Mouse (Mus musculus) olfactory bulb, adult 2 months (tissue): Measurements from ENCODE around the gene App. TPM values are rescaled to one million over a fixed set of nuclear protein-coding genes. Genes with fewer than 3 reads are reported as not detected.

Experiments used
- H3K27ac ChIP-seq: fragments of 200-500 bp; 2 replicates; pipeline ENCODE4 v1.5.1; 2012; ENCODE audit warnings: low read depth, low read length; ENCODE audit not compliant: insufficient read depth
- H3K4me1 ChIP-seq: fragments of 200-500 bp; 2 replicates; pipeline ENCODE4 v1.6.1; 2012; ENCODE audit warnings: low read length; ENCODE audit not compliant: control insufficient read depth, insufficient read depth
- H3K4me3 ChIP-seq: fragments of 200-500 bp; 2 replicates; pipeline ENCODE4 v1.5.1; 2012; ENCODE audit warnings: mild to moderate bottlenecking, low read depth, low read length, moderate library complexity; ENCODE audit not compliant: insufficient read depth
- CTCF ChIP-seq: fragments of 200-500 bp; IDR thresholded peaks from 2 replicates; pipeline ENCODE4 v1.5.1; 2012; ENCODE audit warnings: low read depth, mild to moderate bottlenecking, low read length, moderate library complexity; ENCODE audit not compliant: insufficient read depth
- POLR2A ChIP-seq: fragments of 200-500 bp; IDR thresholded peaks from 2 replicates; pipeline ENCODE4 v1.6.1; 2012; ENCODE audit warnings: mild to moderate bottlenecking, low read depth, low read length, moderate library complexity; ENCODE audit not compliant: insufficient read depth
- WGBS: fragments of 180-500 bp; shearing (Covaris S2); methylation state at CpG from one replicate; pipeline ENCODE4 v1.1.7; 2018; 5-methylcytosine and 5-hydroxymethylcytosine counted together
- polyA plus RNA-seq: library from polyadenylated mRNA; stranded (reverse); fragments of >200 nt; gene quantifications from 2 replicates; pipeline ENCODE4 v1.2.4, GENCODE M21; 2012; ENCODE audit warnings: low replicate concordance; ENCODE audit not compliant: missing spikeins, insufficient read depth, insufficient read length

Gene App
- polyA plus RNA-seq, 1 experiment: 247 TPM

DNA sequence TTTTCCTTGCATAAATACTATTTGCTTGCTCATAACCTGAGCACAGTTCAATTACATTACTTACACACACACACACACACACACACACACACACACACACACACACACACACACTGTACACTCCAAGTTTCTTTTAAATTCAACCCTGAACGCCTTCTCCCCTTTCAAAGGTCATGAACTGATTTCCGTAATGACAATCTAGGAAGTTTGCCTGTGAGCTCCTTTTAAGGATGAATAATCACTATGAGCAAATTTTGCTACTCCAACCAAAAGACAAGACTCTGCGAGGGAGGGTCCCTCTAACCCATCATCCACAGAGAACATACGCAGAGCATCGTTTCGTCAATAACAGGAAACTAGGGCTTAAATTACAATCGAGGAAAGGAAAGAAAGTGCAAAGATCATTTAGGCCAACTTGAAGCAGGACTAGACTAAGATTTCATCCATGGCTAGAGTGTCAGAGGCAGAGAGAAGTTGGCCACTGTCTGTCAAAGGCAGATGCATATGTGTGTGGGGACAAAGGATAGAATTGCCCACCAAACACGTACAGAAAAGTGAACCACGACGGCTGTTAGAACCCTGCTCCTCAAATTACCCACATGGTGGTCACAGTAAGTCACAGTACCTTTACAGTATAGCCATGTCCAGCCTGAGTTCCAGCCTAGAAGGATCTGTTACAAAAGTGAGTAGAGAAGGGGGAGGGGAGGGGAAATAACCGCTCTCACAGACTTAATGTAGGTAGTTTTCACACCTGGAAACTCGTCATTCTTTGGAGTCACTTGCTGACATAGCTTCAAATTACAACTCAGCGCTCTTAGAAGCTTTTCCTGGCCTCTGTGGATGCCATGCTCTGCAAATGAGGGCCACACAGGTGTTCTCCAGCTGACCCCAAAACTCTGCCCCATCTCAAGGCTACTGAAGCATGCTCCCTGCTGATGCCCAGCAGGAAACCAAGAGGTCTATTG, 44.6 kb downstream of the App start:
- peaks cover 13% of the 10 kb centered on the region for H3K4me1 ChIP-seq
- H3K27ac ChIP-seq: no peak overlapping the region
- 54% methylated on average over 13 of the region's 13 CpGs for WGBS
- no peak overlapping the region for H3K4me3 ChIP-seq
- TF ChIP-seq POLR2A (no peak), CTCF (no peak)

DNA sequence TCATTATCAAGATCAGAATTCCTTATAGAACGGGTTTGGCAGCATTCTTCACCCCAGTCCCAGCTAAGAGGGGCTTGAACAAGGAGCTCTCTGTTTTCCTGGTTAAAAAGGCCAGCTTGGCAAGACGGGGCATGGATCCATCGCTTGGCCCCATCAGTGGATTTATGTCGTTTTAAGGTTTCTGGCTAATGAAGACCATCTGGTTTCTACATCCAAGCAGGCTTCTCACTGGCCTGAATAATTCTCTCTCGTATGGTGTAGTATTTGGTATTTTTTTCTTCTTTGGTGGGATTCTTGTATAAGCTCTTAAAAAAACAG, 45.3 kb downstream of the App start:
- no peak overlapping the region for H3K4me3 ChIP-seq
- H3K27ac ChIP-seq: no peak overlapping the region
- H3K4me1 ChIP-seq: peaks cover 11% of the 10 kb centered on the region
- 47% methylated on average over 5 of the region's 5 CpGs for WGBS
- no peak for TF ChIP-seq POLR2A

DNA sequence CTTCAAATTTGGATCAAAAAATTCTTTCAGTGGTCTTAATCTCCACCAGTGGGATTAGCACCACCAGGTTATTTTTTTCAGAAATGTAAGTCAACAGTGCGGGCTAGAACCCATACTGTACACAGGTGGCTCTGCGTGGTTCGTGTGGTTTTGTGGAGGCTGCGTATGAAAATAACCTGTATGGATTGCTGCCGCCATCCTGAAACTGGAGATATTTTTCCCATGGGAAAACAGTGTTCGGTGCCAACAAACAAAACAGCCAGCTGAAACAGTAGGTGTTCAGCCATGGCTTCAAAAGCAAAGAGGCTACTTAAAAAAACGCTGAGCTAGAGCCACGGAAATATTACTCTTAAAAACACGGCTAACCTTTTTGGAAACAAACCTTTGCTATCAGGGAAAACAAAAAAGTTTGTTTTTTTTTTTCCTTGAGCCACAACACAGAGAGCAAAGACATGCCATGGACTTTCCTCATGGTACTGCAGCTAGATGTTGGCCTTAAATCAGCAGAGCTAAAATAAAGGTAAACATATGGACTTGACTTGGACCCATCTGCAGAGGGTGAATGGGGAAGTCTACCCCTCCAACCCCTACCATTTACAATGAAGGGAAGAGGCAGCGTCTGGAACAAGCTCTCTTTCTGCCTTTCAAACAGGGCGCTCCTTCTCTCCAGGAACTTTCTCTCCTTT, 45.8 kb downstream of the App start:
- peaks cover 11% of the 10 kb centered on the region for H3K4me1 ChIP-seq

DNA sequence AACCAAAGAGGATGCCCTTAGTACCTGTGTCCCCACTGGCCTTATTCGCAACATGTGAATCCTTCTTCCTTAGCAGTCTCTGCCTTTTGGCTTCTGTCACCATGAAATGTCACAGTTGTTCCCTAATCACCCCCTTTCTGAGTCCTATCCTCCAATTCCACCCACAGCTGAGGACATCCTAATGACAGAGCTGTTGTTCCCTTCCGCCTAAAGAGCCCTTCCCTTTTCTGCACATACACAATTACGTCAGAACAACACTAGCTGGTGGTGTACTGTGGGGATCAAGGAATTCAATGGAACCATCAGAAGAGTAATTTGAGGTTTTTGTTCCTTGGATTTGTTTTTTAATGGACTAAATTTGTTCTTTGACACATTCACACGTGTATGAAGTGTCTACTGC, 48.9 kb downstream of the App start:
- TF ChIP-seq POLR2A (no peak), CTCF (no peak)
- 37% methylated on average over 4 of the region's 4 CpGs for WGBS
- peaks cover 13% of the 10 kb centered on the region for H3K4me1 ChIP-seq
- H3K4me3 ChIP-seq: no peak overlapping the region
- 0 out of 2 replicates have a peak overlapping the region, but pooled peaks have one; percentile 38 for H3K27ac ChIP-seq

More for the DNA sequence above, 45.8 kb downstream of the App start:
- WGBS: 56% methylated on average over 11 of the region's 11 CpGs
- Histone ChIP-seq H3K27ac (no peak overlapping the region), H3K4me3 (no peak overlapping the region)
- TF ChIP-seq POLR2A: no peak
- TF ChIP-seq CTCF: no peak

DNA sequence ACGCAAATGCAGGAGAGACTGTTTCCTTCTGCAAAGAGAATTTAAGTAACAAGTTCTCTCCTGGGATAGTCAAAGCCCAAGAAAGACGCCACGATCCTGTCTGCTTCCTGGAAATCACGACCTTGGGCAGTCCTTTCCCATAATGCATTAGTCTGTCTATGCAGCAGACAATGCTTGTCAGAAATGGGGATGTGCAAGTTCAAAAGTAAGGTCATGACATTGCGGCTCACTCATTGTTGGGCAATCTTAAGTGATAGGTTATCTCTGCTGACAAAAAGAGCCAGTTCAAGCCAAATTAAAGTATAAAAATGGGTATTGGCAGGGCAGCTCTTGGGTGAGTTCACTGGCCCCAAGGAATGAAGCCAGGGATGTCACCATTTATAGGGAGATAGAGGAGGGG, 51.6 kb downstream of the App start:
- Histone ChIP-seq H3K27ac (no peak overlapping the region), H3K4me1 (peaks cover 7% of the 10 kb centered on the region), H3K4me3 (no peak overlapping the region)
- TF ChIP-seq CTCF (no peak), POLR2A (no peak)
- WGBS: 84% methylated on average over 5 of the region's 5 CpGs

DNA sequence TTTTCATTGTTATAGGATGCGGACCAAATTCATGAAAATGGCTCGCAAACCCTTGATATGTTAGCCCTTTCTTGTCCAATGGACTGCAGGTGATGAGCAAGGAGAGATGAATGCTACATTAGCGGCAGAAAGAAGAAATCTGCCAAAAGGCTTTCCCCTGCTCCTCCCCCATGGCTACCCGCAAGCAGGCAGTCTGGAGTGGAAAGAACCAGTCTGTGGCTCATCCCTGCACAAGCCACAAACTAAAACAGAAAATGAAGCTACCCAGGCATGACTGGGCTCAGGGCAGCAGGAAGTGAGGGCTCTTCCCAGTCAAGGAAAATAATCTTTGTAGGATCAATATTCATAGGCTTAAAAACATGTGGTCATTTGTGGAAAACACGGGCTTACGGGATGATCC, 54.6 kb downstream of the App start:
- Histone ChIP-seq H3K4me3 (no peak overlapping the region), H3K27ac (no peak overlapping the region), H3K4me1 (peaks cover 7% of the 10 kb centered on the region; the same call in 1 of the 2 replicates)
- 95% methylated on average over 6 of the region's 6 CpGs for WGBS
- TF ChIP-seq POLR2A (no peak), CTCF (no peak)

DNA sequence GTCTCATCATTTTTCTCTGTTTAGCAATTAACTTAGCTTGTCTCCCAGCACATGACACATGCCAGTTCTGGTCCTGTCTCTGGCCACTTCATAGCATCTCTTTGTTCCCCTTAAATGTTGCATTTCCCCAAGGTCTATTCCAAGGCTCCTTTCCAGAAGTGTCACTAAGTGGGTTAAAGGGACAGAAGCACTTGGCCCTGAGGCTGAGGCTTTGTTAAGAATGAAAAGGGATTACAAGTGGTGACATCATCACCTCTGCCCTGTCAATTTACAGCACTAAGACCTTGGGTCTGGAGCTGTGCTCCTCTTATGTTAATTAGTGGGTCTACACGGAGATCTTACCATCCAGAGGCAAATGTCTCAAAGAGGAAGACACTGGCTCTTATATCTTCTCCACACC, 56.0 kb downstream of the App start:
- Histone ChIP-seq H3K27ac (no peak overlapping the region), H3K4me3 (no peak overlapping the region), H3K4me1 (peaks cover 7% of the 10 kb centered on the region; the same call in 1 of the 2 replicates)
- no peak for TF ChIP-seq CTCF
- TF ChIP-seq POLR2A: no peak
- WGBS: 58% methylated on average over 1 of the region's 1 CpGs

DNA sequence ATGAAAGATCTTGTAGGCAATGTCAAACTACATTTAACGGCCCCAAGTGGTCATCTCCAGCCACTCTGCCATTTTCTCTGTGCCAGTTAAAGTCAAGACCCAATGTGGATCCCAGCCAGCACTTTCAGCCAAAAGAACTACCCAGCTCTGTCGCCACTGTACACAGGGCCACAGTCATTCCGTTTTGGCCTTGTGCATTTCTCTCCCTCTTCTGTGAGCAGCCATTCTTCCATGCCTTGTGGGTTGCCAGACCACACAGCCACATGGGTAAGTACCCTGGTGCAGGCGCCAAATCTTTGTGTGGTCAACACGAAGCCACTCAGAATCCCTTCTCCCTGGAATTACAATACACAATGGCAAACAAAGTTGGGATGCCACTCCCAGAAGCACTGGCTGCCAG, 57.7 kb downstream of the App start:
- no peak overlapping the region for H3K27ac ChIP-seq
- no peak overlapping the region for H3K4me3 ChIP-seq
- WGBS: 62% methylated on average over 5 of the region's 5 CpGs
- H3K4me1 ChIP-seq: peaks cover 6% of the 10 kb centered on the region; the same call in 1 of the 2 replicates
- TF ChIP-seq CTCF (no peak), POLR2A (no peak)

DNA sequence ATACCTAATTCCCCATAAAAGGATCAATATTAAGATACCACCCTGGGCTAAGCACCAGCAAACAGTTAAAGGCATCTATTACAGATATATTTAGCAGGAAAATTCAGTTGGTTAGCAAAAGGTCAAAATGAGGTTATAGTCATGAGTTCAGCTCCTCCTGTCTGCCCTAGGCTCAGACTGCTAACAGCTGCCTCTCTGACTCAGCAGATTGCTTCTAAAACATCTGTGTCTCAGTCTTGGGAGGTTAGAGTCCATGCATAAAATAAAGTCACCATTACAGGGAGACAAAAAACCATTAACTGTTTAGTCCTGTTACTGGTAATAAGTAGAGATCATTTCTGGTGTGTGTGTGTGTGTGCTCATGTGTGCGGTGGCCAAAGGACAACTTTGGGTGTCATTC, 58.8 kb downstream of the App start:
- no peak overlapping the region for H3K27ac ChIP-seq
- no peak overlapping the region for H3K4me3 ChIP-seq
- H3K4me1 ChIP-seq: peaks cover 13% of the 10 kb centered on the region; the same call in 1 of the 2 replicates
- no peak for TF ChIP-seq POLR2A
- TF ChIP-seq CTCF: no peak
- 97% methylated on average over 1 of the region's 1 CpGs for WGBS
